Mouse (Mus musculus) mesoderm, embryonic 11.5 days (tissue): ENCODE measurements around the gene Zdhhc5.

Experiments used
- DNase-seq: peaks from one replicate; pipeline ENCODE4 v3.0.0-alpha.2; 2012; ENCODE audit warnings: low read depth, low spot score

Zdhhc5 gene

GRCm38 (mm10) chr2:84647051-84647568, 67.9 kb downstream of the Zdhhc5 start:
- no peak for DNase-seq

- DNase-seq, result no peak
Observed at GRCm38 (mm10) chr2:84646138-84646537, 68.8 kb downstream of the Zdhhc5 start.

GRCm38 (mm10) chr2:84640833-84641232, 74.1 kb downstream of the Zdhhc5 start:
- no peak for DNase-seq

GRCm38 (mm10) chr2:84638428-84639220, 76.4 kb downstream of the Zdhhc5 start:
- DNase-seq, result no peak
